Mouse (Mus musculus): Measurements from ENCODE around the gene Uri1. TPM values are rescaled to one million over a fixed set of nuclear protein-coding genes. Genes with fewer than 3 reads are reported as not detected.

Uri1 gene
- polyA plus RNA-seq, 1 experiment = 205 TPM

DNA sequence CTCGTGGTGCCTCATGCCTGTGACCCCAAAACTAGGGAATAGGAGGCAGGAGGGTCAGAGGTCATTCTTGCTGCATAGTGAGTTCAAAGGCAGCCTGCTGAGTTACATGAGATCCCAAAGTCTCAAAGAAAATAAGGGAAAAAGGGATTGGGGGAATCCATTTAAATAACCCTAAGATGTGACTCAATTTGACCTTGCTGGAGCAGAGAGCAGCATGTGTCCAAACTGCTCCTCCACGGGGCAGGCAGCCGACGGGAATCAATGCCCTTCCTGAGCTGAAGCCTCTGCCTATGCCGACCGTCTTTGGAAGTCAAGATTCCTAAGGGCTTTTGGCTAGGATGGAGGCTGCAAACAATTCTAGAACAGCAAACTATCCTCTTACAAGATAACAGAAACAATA is 39.9 kb downstream of the Uri1 start:
- Histone ChIP-seq H3K4me3 (ENCODE audit: low read depth, low read length) (no peak overlapping the region), H3K9ac (ENCODE audit: low read depth, poor library complexity, severe bottlenecking) (no peak overlapping the region), H3K4me1 (ENCODE audit: control insufficient read depth, insufficient read depth, low read length) (peaks cover 2% of the 10 kb centered on the region), H3K27ac (ENCODE audit: insufficient read depth, low read length) (no peak overlapping the region), H3K9me3 (replicated peaks; ENCODE audit: control insufficient read depth, insufficient read depth, low read length, poor library complexity, severe bottlenecking) (no peaks in the 10 kb centered on the region), H3K36me3 (ENCODE audit: control insufficient read depth, insufficient read depth, low read length, poor library complexity, severe bottlenecking) (peaks cover 32% of the 10 kb centered on the region), H3K27me3 (ENCODE audit: control insufficient read depth, insufficient read depth, low read length, poor library complexity, severe bottlenecking) (no peaks in the 10 kb centered on the region)
- TF ChIP-seq CTCF (IDR thresholded peaks at IDR 0.05; ENCODE audit: low read depth, low read length) (no peak), EP300 (IDR thresholded peaks at IDR 0.05; ENCODE audit: insufficient read depth, low read depth, low read length) (no peak), POLR2A (IDR thresholded peaks at IDR 0.05; ENCODE audit: insufficient read depth, low read length) (no peak)

DNA sequence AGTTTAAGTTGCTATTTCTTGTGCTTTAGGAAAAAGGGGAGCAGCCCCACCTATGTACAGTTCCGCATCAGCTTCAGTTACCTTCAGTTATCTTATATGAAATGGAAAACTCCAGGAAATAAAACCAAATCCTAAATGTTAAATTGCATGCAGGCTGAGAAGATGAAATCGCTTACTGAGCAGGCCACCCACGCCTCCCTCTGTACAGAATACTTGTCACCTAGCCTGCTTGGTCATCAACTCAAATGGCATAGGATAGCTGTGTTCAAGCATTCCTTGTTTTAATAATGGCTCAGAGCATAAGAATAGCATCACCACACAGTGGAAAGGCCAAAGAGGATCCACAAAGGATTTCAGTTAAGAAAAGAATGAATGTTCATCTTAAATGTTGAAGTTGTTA is 43.6 kb downstream of the Uri1 start:
- no peaks in the 10 kb centered on the region for H3K27me3 ChIP-seq (ENCODE audit: control insufficient read depth, insufficient read depth, low read length, poor library complexity, severe bottlenecking)
- no peaks in the 10 kb centered on the region for H3K9me3 ChIP-seq (replicated peaks; ENCODE audit: control insufficient read depth, insufficient read depth, low read length, poor library complexity, severe bottlenecking)
- TF ChIP-seq POLR2A (IDR thresholded peaks at IDR 0.05; ENCODE audit: insufficient read depth, low read length) (no peak), EP300 (IDR thresholded peaks at IDR 0.05; ENCODE audit: insufficient read depth, low read depth, low read length) (no peak), CTCF (IDR thresholded peaks at IDR 0.05; ENCODE audit: low read depth, low read length) (no peak)
- no peak overlapping the region for H3K9ac ChIP-seq (ENCODE audit: low read depth, poor library complexity, severe bottlenecking)
- H3K36me3 ChIP-seq (ENCODE audit: control insufficient read depth, insufficient read depth, low read length, poor library complexity, severe bottlenecking) = peaks cover 36% of the 10 kb centered on the region
- no peak overlapping the region for H3K4me3 ChIP-seq (ENCODE audit: low read depth, low read length)
- peaks cover 2% of the 10 kb centered on the region for H3K4me1 ChIP-seq (ENCODE audit: control insufficient read depth, insufficient read depth, low read length)
- H3K27ac ChIP-seq (ENCODE audit: insufficient read depth, low read length) = peak overlapping the region; percentile 15; the same call in 1 of the 2 replicates

DNA sequence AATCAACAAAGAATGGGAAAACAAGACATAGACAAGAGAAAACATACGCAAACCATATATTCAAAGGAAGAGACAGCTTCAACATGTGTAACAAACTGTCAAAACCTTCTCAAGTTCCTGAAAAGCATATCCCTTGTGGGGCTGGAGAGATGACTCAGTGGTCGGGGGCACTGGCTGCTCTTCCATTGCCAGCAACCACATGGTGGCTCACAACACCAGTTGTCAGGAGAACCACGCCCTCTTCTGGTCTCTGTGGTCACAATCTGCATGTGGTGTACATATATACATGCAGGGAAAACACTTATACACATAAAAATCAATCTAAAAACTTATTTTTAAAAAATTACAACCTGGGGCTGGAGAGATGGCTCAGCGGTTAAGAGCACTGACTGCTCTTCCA is 44.9 kb downstream of the Uri1 start:
- Histone ChIP-seq H3K4me3 (ENCODE audit: low read depth, low read length) (no peak overlapping the region), H3K9ac (ENCODE audit: low read depth, poor library complexity, severe bottlenecking) (no peak overlapping the region), H3K27me3 (ENCODE audit: control insufficient read depth, insufficient read depth, low read length, poor library complexity, severe bottlenecking) (no peaks in the 10 kb centered on the region), H3K4me1 (ENCODE audit: control insufficient read depth, insufficient read depth, low read length) (no peaks in the 10 kb centered on the region), H3K9me3 (replicated peaks; ENCODE audit: control insufficient read depth, insufficient read depth, low read length, poor library complexity, severe bottlenecking) (no peaks in the 10 kb centered on the region), H3K27ac (ENCODE audit: insufficient read depth, low read length) (no peak overlapping the region), H3K36me3 (ENCODE audit: control insufficient read depth, insufficient read depth, low read length, poor library complexity, severe bottlenecking) (peaks cover 37% of the 10 kb centered on the region)
- no peak for TF ChIP-seq POLR2A (IDR thresholded peaks at IDR 0.05; ENCODE audit: insufficient read depth, low read length)
- no peak for TF ChIP-seq EP300 (IDR thresholded peaks at IDR 0.05; ENCODE audit: insufficient read depth, low read depth, low read length)
- peak; percentile 15 for TF ChIP-seq CTCF (IDR thresholded peaks at IDR 0.05; ENCODE audit: low read depth, low read length)

DNA sequence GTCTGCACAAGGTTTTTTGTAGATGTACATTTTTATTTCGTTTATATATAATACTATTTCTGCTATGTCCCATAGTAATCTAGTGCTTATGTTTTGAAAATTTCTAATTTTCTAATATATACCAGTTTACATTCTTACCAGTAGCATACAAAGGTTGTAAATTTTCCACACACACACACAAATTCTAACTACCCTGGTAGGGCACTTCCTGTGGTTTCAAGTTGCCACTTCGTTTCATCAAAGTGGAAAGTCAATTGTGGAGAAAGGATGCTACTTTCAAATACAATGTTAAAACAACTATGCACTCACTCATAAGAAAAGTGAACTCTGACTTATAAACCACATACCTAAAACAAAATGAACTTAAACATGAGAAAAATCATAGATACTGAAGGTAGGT is 45.7 kb downstream of the Uri1 start:
- no peaks in the 10 kb centered on the region for H3K27me3 ChIP-seq (ENCODE audit: control insufficient read depth, insufficient read depth, low read length, poor library complexity, severe bottlenecking)
- TF ChIP-seq CTCF (IDR thresholded peaks at IDR 0.05; ENCODE audit: low read depth, low read length) (no peak), EP300 (IDR thresholded peaks at IDR 0.05; ENCODE audit: insufficient read depth, low read depth, low read length) (no peak), POLR2A (IDR thresholded peaks at IDR 0.05; ENCODE audit: insufficient read depth, low read length) (no peak)
- H3K9ac ChIP-seq (ENCODE audit: low read depth, poor library complexity, severe bottlenecking) = no peak overlapping the region
- H3K9me3 ChIP-seq (replicated peaks; ENCODE audit: control insufficient read depth, insufficient read depth, low read length, poor library complexity, severe bottlenecking) = no peaks in the 10 kb centered on the region
- no peak overlapping the region for H3K4me3 ChIP-seq (ENCODE audit: low read depth, low read length)
- H3K27ac ChIP-seq (ENCODE audit: insufficient read depth, low read length) = no peak overlapping the region
- no peaks in the 10 kb centered on the region for H3K4me1 ChIP-seq (ENCODE audit: control insufficient read depth, insufficient read depth, low read length)
- peaks cover 35% of the 10 kb centered on the region for H3K36me3 ChIP-seq (ENCODE audit: control insufficient read depth, insufficient read depth, low read length, poor library complexity, severe bottlenecking)

DNA sequence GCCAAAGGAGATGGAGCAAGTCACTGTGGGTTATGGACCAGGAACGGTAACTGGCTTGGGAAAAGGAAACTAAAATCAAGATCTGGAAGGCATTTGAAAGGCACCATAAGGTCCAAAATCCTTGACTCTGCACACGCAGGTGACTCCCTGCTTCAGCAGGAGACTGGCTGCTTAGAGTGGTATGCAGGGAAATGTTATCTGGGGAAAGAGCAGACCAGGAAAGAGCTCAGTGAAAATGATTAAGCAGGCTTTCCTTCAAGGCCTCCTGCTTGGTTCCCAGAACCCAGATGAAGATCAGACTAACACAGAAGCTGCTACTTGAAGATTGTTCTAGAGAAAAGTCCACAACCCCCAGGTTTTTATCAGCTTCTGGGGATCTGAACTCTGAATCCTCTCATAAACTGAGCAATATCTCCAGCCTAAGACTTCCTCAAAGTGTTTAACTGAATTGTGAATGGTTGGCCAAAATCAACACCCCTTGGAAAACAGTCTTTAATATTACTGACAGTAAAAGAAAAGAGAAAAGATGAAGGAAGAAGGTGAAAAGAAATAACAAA is 50.3 kb downstream of the Uri1 start:
- Histone ChIP-seq H3K36me3 (ENCODE audit: control insufficient read depth, insufficient read depth, low read length, poor library complexity, severe bottlenecking) (peaks cover 39% of the 10 kb centered on the region), H3K9ac (ENCODE audit: low read depth, poor library complexity, severe bottlenecking) (no peak overlapping the region), H3K27me3 (ENCODE audit: control insufficient read depth, insufficient read depth, low read length, poor library complexity, severe bottlenecking) (no peaks in the 10 kb centered on the region), H3K27ac (ENCODE audit: insufficient read depth, low read length) (no peak overlapping the region), H3K9me3 (replicated peaks; ENCODE audit: control insufficient read depth, insufficient read depth, low read length, poor library complexity, severe bottlenecking) (no peaks in the 10 kb centered on the region), H3K4me1 (ENCODE audit: control insufficient read depth, insufficient read depth, low read length) (no peaks in the 10 kb centered on the region), H3K4me3 (ENCODE audit: low read depth, low read length) (no peak overlapping the region)
- TF ChIP-seq POLR2A (IDR thresholded peaks at IDR 0.05; ENCODE audit: insufficient read depth, low read length) (no peak), EP300 (IDR thresholded peaks at IDR 0.05; ENCODE audit: insufficient read depth, low read depth, low read length) (no peak), CTCF (IDR thresholded peaks at IDR 0.05; ENCODE audit: low read depth, low read length) (no peak)

GRCm38 (mm10) chr7:37972571-37972970 is 50.8 kb downstream of the Uri1 start:
- H3K9ac ChIP-seq (ENCODE audit: low read depth, poor library complexity, severe bottlenecking) = no peak overlapping the region
- H3K9me3 ChIP-seq (replicated peaks; ENCODE audit: control insufficient read depth, insufficient read depth, low read length, poor library complexity, severe bottlenecking) = no peaks in the 10 kb centered on the region
- H3K4me1 ChIP-seq (ENCODE audit: control insufficient read depth, insufficient read depth, low read length) = no peaks in the 10 kb centered on the region
- TF ChIP-seq POLR2A (IDR thresholded peaks at IDR 0.05; ENCODE audit: insufficient read depth, low read length) = no peak
- no peak for TF ChIP-seq CTCF (IDR thresholded peaks at IDR 0.05; ENCODE audit: low read depth, low read length)
- no peak for TF ChIP-seq EP300 (IDR thresholded peaks at IDR 0.05; ENCODE audit: insufficient read depth, low read depth, low read length)
- no peak overlapping the region for H3K27ac ChIP-seq (ENCODE audit: insufficient read depth, low read length)
- H3K4me3 ChIP-seq (ENCODE audit: low read depth, low read length) = no peak overlapping the region
- no peaks in the 10 kb centered on the region for H3K27me3 ChIP-seq (ENCODE audit: control insufficient read depth, insufficient read depth, low read length, poor library complexity, severe bottlenecking)
- peaks cover 36% of the 10 kb centered on the region for H3K36me3 ChIP-seq (ENCODE audit: control insufficient read depth, insufficient read depth, low read length, poor library complexity, severe bottlenecking)
